Mouse (Mus musculus) layer of hippocampus, postnatal 25 days (tissue): ENCODE results near the gene Abcb1a. TPM values are rescaled to one million over a fixed set of nuclear protein-coding genes. Genes with fewer than 3 reads are reported as not detected.
"Not testable (repeated sequence)": the region's sequence is repeated elsewhere in the genome, so short reads cannot be mapped to it uniquely, and the experiment has no call there.

Experiments
- DNase-seq, 2 experiments: peaks; one replicate each; pipeline ENCODE4 v3.0.0; 2022; ENCODE audit warnings: mixed read lengths in 2 of 2, low spot score in 1 of 2; ENCODE audit errors: extremely low spot score in 1 of 2
- total RNA-seq, 2 experiments: library from RNA; stranded (reverse); gene quantifications; 2 replicates each; pipeline ENCODE4 v1.2.3; 2021

Gene Abcb1a
- total RNA-seq, 2 experiments from 2014 or later, result 16.6 to 17.8 TPM

- no peak for DNase-seq
These were observed 62.3 kb downstream of the Abcb1a start for GRCm38 (mm10) chr5:8722224-8722623.

GRCm38 (mm10) chr5:8722867-8723266, 63.0 kb downstream of the Abcb1a start:
- no peak for DNase-seq

GRCm38 (mm10) chr5:8727760-8728159, 67.9 kb downstream of the Abcb1a start:
- DNase-seq, result no peak

- DNase-seq, result no peak
These were observed 72.8 kb downstream of the Abcb1a start for GRCm38 (mm10) chr5:8732639-8733038.

GRCm38 (mm10) chr5:8733307-8733706, 73.4 kb downstream of the Abcb1a start:
- DNase-seq, result not testable (repeated sequence)

GRCm38 (mm10) chr5:8736389-8736788, 76.5 kb downstream of the Abcb1a start:
- DNase-seq, result no peak

- DNase-seq, result no peak
These were observed 77.2 kb downstream of the Abcb1a start for GRCm38 (mm10) chr5:8737062-8737461.

- DNase-seq, result not testable (repeated sequence)
These were observed 87.4 kb downstream of the Abcb1a start for GRCm38 (mm10) chr5:8747244-8747643.

- no peak for DNase-seq
These were observed 113.0 kb downstream of the Abcb1a start for GRCm38 (mm10) chr5:8772866-8773265.

GRCm38 (mm10) chr5:8778311-8778710, 118.4 kb downstream of the Abcb1a start:
- no peak for DNase-seq

GRCm38 (mm10) chr5:8778751-8779150, 118.9 kb downstream of the Abcb1a start:
- no peak for DNase-seq

GRCm38 (mm10) chr5:8792281-8792680, 132.4 kb downstream of the Abcb1a start:
- no peak for DNase-seq

Other genes with a start within 250 kb of the Abcb1a start
- gene Dbf4, start 237.4 kb upstream of the Abcb1a start, total RNA-seq, result 1 to 10 TPM; 2.3 to 2.5 TPM
- gene Slc25a40, start 237.2 kb upstream of the Abcb1a start, total RNA-seq, result 10 to 100 TPM; 12.4 to 13.0 TPM
- 10 to 100 TPM; 30.6 to 30.8 TPM for gene Rundc3b, start 37.1 kb upstream of the Abcb1a start, total RNA-seq
- gene Abcb1b, start 138.1 kb downstream of the Abcb1a start, total RNA-seq, result 1 to 10 TPM; 3.7 to 4.4 TPM
- gene Abcb4, start 233.6 kb downstream of the Abcb1a start, total RNA-seq, result 1 to 10 TPM; 4.4 to 5.7 TPM